Mouse (Mus musculus) kidney, postnatal 0 days (tissue): Measurements from ENCODE around the gene AI481877. TPM values are rescaled to one million over a fixed set of nuclear protein-coding genes. Genes with fewer than 3 reads are reported as not detected.

Experiments used
- ATAC-seq: fragments of 200-750 bp; cut with Nextera tagmentation; replicated peaks from 2 replicates; pipeline ENCODE4 v1.8.0; 2017; ENCODE audit warnings: low read depth, moderate number of reproducible peaks, moderate TSS enrichment, moderate library complexity; ENCODE audit not compliant: low FRiP score
- DNase-seq: peaks from one replicate; pipeline ENCODE4 v3.0.0-alpha.2; 2016; ENCODE audit warnings: low spot score
- H3K27ac ChIP-seq: fragments of 300-500 bp; sonication (generic); 2 replicates; pipeline ENCODE4 v1.5.1; 2014; ENCODE audit warnings: mild to moderate bottlenecking
- H3K27me3 ChIP-seq: fragments of 300-500 bp; sonication (generic); 2 replicates; pipeline ENCODE4 v1.6.1; 2014; ENCODE audit warnings: low read length, mixed read lengths; ENCODE audit not compliant: insufficient read depth
- H3K36me3 ChIP-seq: fragments of 300-500 bp; sonication (generic); 2 replicates; pipeline ENCODE4 v1.6.1; 2014; ENCODE audit warnings: low read length, mixed read lengths; ENCODE audit not compliant: insufficient read depth
- H3K4me1 ChIP-seq: fragments of 300-500 bp; sonication (generic); replicated peaks from 2 replicates; pipeline ENCODE4 v1.6.1; 2014; ENCODE audit warnings: antibody characterized with exemption, low read length, mixed read lengths; ENCODE audit not compliant: insufficient read depth
- H3K4me2 ChIP-seq: fragments of 300-500 bp; sonication (generic); 2 replicates; pipeline ENCODE4 v1.6.1; 2014; ENCODE audit warnings: mild to moderate bottlenecking, low read length, moderate library complexity, mixed read lengths
- H3K4me3 ChIP-seq: fragments of 300-500 bp; sonication (generic); replicated peaks from 2 replicates; pipeline ENCODE4 v1.5.1; 2014; ENCODE audit warnings: low read depth, low read length
- H3K9ac ChIP-seq: fragments of 300-500 bp; sonication (generic); 2 replicates; pipeline ENCODE4 v1.6.1; 2014; ENCODE audit warnings: low read depth, low read length
- H3K9me3 ChIP-seq: fragments of 300-500 bp; sonication (generic); replicated peaks from 2 replicates; pipeline ENCODE4 v1.6.1; 2016; ENCODE audit warnings: low read length, inconsistent platforms, mixed read lengths
- CTCF ChIP-seq: IDR thresholded peaks from 2 replicates; pipeline ENCODE4 v1.5.1; 2016; ENCODE audit warnings: antibody characterized with exemption, low read depth, mild to moderate bottlenecking, moderate library complexity
- WGBS: fragments of 180-500 bp; shearing (Covaris S2); extraction: QIAGEN DNeasy Blood & Tissue Kit; methylation state at CpG from one replicate; pipeline ENCODE4 v1.1.7; 2014; 5-methylcytosine and 5-hydroxymethylcytosine counted together
- polyA plus RNA-seq: library from polyadenylated mRNA; unstranded; fragments of >200 nt; fragmentation: Nextera tagmentation; extraction: Ambion mirVana; gene quantifications from 2 replicates; pipeline ENCODE4 v1.2.1, GENCODE M21; 2015

Gene AI481877
- polyA plus RNA-seq, 1 experiment from 2014 or later = not detected

DNA sequence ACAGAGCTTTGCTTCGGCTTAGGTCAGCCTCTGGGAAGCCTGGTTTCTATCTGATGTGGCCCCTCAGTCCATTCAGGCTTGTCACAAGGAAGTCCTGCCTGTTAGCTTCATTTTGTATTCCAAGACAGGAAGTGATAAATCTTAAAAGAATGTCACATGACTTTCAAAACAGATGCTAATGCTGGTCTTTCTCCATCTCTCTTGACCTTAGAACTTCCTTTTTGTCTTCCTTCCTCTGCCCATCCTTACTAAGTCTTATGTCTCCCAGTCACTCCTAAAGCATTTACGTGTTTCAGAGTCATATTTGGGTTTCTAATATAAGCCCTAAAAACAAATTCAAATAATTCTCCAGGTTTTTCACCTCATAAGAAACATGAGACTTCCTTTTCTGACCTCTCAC is 25.3 kb upstream of the AI481877 start:
- Histone ChIP-seq H3K27ac (no peak overlapping the region), H3K4me2 (no peak overlapping the region), H3K27me3 (no peaks in the 10 kb centered on the region), H3K4me1 (no peaks in the 10 kb centered on the region), H3K9me3 (no peaks in the 10 kb centered on the region), H3K9ac (no peak overlapping the region), H3K4me3 (no peak overlapping the region), H3K36me3 (no peaks in the 10 kb centered on the region)
- 62% methylated on average over 2 of the region's 2 CpGs for WGBS
- DNase-seq (no peak), ATAC-seq (no peak)
- TF ChIP-seq CTCF = no peak

DNA sequence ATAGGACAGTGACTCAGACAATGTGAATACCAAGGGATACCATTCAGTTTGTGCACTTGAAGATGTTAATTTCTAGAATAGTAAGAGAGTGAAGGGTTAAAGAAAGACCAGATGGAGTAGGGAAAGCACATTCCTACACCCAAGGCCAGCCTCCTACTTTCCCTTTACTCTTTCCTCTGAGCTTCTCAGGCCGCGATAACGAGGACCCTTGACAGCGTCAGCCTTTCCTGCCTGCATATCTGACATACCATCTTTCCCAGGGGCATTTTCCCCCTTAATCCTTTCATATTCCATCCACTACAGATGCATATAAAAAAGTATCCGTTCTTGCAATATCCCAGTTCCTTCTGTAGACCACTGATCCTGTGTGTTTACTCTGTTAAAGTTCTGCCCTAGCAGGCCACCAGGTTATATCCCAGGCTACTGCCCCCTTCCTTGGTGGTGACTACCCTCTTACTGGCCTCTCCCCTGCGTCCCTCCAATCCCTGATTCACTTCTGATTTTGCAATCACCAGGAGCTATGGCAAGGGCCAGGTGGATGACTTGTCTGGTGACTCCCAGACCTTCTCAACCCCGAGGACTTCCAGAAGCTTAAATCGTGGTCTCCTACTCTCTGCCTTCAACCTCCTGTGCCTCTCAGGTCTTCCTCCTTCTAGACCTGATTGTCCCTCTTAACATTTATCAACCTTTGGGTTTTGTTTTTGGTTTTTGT is 22.3 kb upstream of the AI481877 start:
- H3K4me3 ChIP-seq = no peak overlapping the region
- no peak for ATAC-seq
- H3K9ac ChIP-seq = no peak overlapping the region
- no peak overlapping the region for H3K4me2 ChIP-seq
- 64% methylated on average over 8 of the region's 8 CpGs for WGBS
- no peak for TF ChIP-seq CTCF
- no peaks in the 10 kb centered on the region for H3K27me3 ChIP-seq
- no peaks in the 10 kb centered on the region for H3K36me3 ChIP-seq
- H3K4me1 ChIP-seq = no peaks in the 10 kb centered on the region
- H3K9me3 ChIP-seq = no peaks in the 10 kb centered on the region
- peak; percentile 58 for DNase-seq
- no peak overlapping the region for H3K27ac ChIP-seq

DNA sequence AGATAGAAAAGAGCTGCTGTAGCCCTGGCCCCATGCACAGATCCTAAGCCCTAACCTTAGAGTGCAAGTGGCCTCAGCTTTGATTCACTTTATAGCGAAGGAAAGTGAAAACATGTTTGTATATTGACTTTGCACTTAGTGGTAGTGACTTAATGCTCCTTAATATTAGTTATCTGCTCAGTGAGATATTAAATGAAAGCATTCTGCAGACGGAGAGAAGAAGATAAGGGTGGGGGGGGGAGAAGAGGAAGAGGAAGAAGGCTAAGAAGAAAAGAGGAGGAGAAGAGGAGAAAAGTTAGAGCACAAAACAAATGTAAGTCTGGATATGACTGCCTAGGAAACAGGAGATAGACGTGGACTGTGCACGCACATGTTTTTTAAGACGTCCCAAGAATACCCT is 21.5 kb upstream of the AI481877 start:
- 91% methylated on average over 5 of the region's 5 CpGs for WGBS
- Histone ChIP-seq H3K4me3 (no peak overlapping the region), H3K9ac (no peak overlapping the region), H3K4me1 (no peaks in the 10 kb centered on the region), H3K4me2 (no peak overlapping the region), H3K36me3 (no peaks in the 10 kb centered on the region), H3K27me3 (no peaks in the 10 kb centered on the region), H3K9me3 (no peaks in the 10 kb centered on the region), H3K27ac (no peak overlapping the region)
- TF ChIP-seq CTCF = no peak
- no peak for ATAC-seq
- DNase-seq = no peak

DNA sequence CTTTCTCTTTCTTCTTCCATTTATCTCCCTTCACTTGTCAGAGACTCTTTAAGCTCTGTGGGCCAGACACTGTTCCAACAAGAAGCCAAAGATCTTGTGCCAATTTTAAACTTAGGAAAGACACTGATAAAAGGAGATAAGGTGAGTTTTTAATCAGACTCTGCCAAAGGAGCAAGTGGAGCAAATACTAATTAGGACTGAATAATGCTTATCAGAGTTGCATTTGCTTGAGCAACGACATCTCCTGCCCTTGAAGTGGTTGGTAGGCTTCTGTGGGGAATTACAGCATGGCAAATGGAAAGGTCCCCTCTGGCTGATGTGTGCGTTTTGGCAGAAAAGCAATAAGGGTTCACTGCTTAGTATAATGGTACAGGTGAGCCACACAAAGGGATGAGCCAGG is 18.9 kb upstream of the AI481877 start:
- DNase-seq (no peak), ATAC-seq (no peak)
- Histone ChIP-seq H3K27me3 (no peaks in the 10 kb centered on the region), H3K9me3 (no peaks in the 10 kb centered on the region), H3K4me1 (no peaks in the 10 kb centered on the region), H3K4me2 (no peak overlapping the region), H3K9ac (no peak overlapping the region), H3K36me3 (no peaks in the 10 kb centered on the region), H3K4me3 (no peak overlapping the region), H3K27ac (no peak overlapping the region)
- WGBS = 63% methylated on average over 2 of the region's 2 CpGs
- TF ChIP-seq CTCF = no peak

DNA sequence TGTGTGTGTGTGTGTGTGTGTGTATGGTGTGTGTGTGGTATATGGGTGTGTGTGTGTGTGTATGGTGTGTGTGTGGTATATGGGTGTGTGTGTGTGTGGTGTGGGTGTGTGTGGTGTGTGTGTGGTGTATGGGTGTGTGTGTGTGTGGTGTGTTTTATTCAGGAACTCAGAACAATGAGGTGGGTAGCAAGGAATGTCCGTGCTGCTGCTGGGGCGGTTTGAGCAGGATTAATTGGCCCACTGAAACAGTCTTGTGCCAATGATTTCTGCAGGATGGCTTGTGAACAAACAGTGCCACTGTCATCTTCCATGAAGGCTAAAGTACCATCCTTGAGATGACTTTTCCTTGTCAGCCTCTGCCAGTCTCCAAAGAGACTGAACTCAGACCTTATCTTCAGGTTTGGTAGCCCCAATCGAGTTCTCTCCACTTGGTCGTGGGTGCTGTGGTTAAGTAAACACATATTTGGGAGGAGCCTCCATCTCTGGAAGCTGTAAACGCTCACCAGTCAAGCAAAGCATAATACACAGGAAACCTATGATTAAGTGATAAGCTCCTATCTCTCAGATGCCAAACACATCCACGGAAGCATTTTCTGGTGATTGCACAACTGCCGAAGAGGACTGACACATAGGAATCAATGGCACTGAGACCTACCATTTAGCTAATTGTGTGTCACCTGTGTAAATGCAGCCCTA is 18.3 kb upstream of the AI481877 start:
- Histone ChIP-seq H3K9me3 (no peaks in the 10 kb centered on the region), H3K4me1 (no peaks in the 10 kb centered on the region), H3K36me3 (no peaks in the 10 kb centered on the region), H3K9ac (no peak overlapping the region), H3K27ac (no peak overlapping the region), H3K4me3 (no peak overlapping the region), H3K4me2 (no peak overlapping the region), H3K27me3 (no peaks in the 10 kb centered on the region)
- ATAC-seq (no peak), DNase-seq (no peak)
- 52% methylated on average over 7 of the region's 7 CpGs for WGBS
- no peak for TF ChIP-seq CTCF

DNA sequence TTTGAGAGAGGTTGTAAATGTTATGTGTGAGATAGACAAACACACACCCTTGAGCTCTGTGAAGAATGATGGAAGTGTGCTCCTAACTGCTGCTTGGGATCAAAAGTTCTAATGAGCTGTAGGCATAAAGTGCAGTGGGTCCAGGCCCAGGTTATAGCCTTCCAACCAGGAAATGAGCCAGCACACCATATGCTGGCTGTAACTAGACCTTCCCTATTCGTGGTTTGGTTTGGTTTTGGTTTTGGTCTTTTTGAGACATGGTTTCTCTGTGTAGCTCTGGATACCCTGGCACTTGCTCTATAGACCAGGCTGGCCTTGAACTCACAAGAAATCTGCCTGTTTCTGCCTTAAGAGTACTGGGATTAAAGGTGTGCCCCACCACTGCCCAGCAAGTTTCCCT is 13.2 kb upstream of the AI481877 start:
- H3K4me3 ChIP-seq = no peak overlapping the region
- H3K27ac ChIP-seq = no peak overlapping the region
- no peak overlapping the region for H3K9ac ChIP-seq
- DNase-seq = no peak
- no peak for ATAC-seq
- no peaks in the 10 kb centered on the region for H3K4me1 ChIP-seq
- no peak for TF ChIP-seq CTCF
- no peak overlapping the region for H3K4me2 ChIP-seq
- H3K9me3 ChIP-seq = no peaks in the 10 kb centered on the region
- H3K36me3 ChIP-seq = no peaks in the 10 kb centered on the region
- no peaks in the 10 kb centered on the region for H3K27me3 ChIP-seq
- 70% methylated on average over 1 of the region's 1 CpGs for WGBS
